Mouse (Mus musculus) testis, adult 2 months (tissue): ENCODE data around the gene Insl5. TPM values are rescaled to one million over a fixed set of nuclear protein-coding genes. Genes with fewer than 3 reads are reported as not detected.

Experiments
- H3K27ac ChIP-seq: fragments of 200-500 bp; 2 replicates; pipeline ENCODE4 v1.5.1; 2012; ENCODE audit warnings: low read depth, low read length; ENCODE audit not compliant: control insufficient read depth, insufficient read depth
- H3K27me3 ChIP-seq: fragments of 200-500 bp; 2 replicates; pipeline ENCODE4 v1.6.1; 2012; ENCODE audit warnings: mild to moderate bottlenecking, low read length, moderate library complexity; ENCODE audit not compliant: control insufficient read depth, insufficient read depth
- H3K36me3 ChIP-seq: fragments of 200-500 bp; 2 replicates; pipeline ENCODE4 v1.6.1; 2012; ENCODE audit warnings: mild to moderate bottlenecking, low read length; ENCODE audit not compliant: control insufficient read depth, insufficient read depth
- H3K4me1 ChIP-seq: fragments of 200-500 bp; 2 replicates; pipeline ENCODE4 v1.6.1; 2012; ENCODE audit warnings: low read length; ENCODE audit not compliant: control insufficient read depth, insufficient read depth
- H3K4me3 ChIP-seq: fragments of 200-500 bp; 2 replicates; pipeline ENCODE4 v1.5.1; 2012; ENCODE audit warnings: low read depth, mild to moderate bottlenecking, low read length, moderate library complexity, mixed read lengths; ENCODE audit not compliant: control insufficient read depth
- CTCF ChIP-seq: fragments of 200-500 bp; IDR thresholded peaks from 2 replicates; pipeline ENCODE4 v1.5.1; 2012; ENCODE audit warnings: low read depth, mild to moderate bottlenecking, inconsistent platforms, low read length, moderate library complexity; ENCODE audit not compliant: control insufficient read depth, insufficient read depth, insufficient replicate concordance
- POLR2A ChIP-seq: fragments of 200-500 bp; IDR thresholded peaks from 2 replicates; pipeline ENCODE4 v1.6.1; 2012; ENCODE audit warnings: low read depth, mild to moderate bottlenecking, inconsistent platforms, low read length, moderate library complexity; ENCODE audit not compliant: control insufficient read depth
- polyA plus RNA-seq: library from polyadenylated mRNA; depleted of rRNA; stranded (reverse); fragments of >200 nt; gene quantifications from 2 replicates; pipeline ENCODE4 v1.2.3, GENCODE M21; 2012; rRNA removed

The Insl5 gene
- polyA plus RNA-seq, 1 experiment: 3.0 TPM

DNA sequence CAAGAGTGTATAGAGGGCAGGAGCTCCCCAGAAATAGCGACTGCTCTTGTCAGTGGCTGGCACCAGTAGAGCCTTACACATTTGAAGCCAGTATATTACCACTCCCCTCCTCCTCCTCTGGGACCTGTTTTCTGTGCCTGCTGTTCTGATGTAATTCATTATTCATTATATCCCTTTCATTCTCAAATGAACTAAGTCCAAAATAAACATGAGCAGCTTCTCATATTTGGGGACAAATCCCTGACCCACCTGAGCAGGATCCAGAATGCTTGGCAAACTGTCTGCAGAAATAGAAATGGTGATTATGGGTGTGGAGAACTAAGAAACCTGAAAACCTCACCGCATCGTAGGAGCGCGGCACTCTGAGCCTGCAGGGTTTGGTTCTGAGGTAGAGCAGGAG lies 57.0 kb downstream of the Insl5 start:
- Histone ChIP-seq H3K36me3 (no peaks in the 10 kb centered on the region), H3K27ac (no peak overlapping the region), H3K27me3 (no peaks in the 10 kb centered on the region), H3K4me3 (no peak overlapping the region), H3K4me1 (peaks cover 2% of the 10 kb centered on the region)
- no peak for TF ChIP-seq POLR2A
- no peak for TF ChIP-seq CTCF

Other genes with a start within 250 kb of the Insl5 start
- gene Tctex1d1, start 48.2 kb downstream of the Insl5 start, polyA plus RNA-seq: 334 and 417 TPM in 2 replicates
- 14.3 and 15.8 TPM in 2 replicates for gene Mier1, start 87.5 kb upstream of the Insl5 start, polyA plus RNA-seq
- 21.7 and 25.2 TPM in 2 replicates for gene Wdr78, start 87.7 kb upstream of the Insl5 start, polyA plus RNA-seq
- gene Slc35d1, start 188.3 kb upstream of the Insl5 start, polyA plus RNA-seq: 3.4 and 5.5 TPM in 2 replicates